Mouse (Mus musculus) lung, adult 2 months (tissue): Measurements from ENCODE around the gene Nmi.

ENCODE experiments used
- CTCF ChIP-seq: fragments of 200-500 bp; IDR thresholded peaks from 2 replicates; pipeline ENCODE4 v1.5.1; 2011; ENCODE audit warnings: mild to moderate bottlenecking, low read length, control low read depth; ENCODE audit not compliant: insufficient read depth
- POLR2A ChIP-seq: fragments of 200-500 bp; IDR thresholded peaks from 2 replicates; pipeline ENCODE4 v1.6.1; 2011; ENCODE audit warnings: low read depth, mild to moderate bottlenecking, control low read depth, low read length, borderline replicate concordance; ENCODE audit errors: extremely low read depth

DNA sequence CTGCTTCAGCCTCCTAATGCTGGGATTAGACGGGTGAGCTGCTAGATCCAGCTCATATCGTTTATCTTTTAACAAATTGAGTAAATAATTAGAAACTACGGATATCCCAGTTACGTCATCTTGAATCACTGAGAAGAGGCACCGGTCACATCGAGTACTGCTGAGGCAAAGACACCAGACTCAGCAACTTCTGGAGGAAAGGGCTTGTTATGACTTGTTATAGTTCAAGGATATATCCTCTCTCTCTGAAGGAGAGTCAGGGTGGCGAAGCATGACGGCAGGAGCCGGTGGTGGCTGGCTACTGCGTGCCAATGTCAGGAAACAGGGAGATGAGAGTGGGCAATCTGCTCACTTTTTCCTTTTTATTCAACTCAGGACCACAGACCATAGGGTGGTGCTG, 11.9 kb upstream of the Nmi start:
- no peak for TF ChIP-seq CTCF
- no peak for TF ChIP-seq POLR2A
